Mouse (Mus musculus) hindbrain, embryonic 14.5 days (tissue): ENCODE results near the gene Surf6. TPM values are rescaled to one million over a fixed set of nuclear protein-coding genes. Genes with fewer than 3 reads are reported as not detected.

ENCODE experiments used
- ATAC-seq: fragments of 200-750 bp; cut with Nextera tagmentation; 2 replicates; pipeline ENCODE4 v1.8.0; 2017; ENCODE audit warnings: moderate number of reproducible peaks, mild to moderate bottlenecking, moderate TSS enrichment, moderate library complexity; ENCODE audit not compliant: low FRiP score
- DNase-seq: peaks from one replicate; pipeline ENCODE4 v3.0.0-alpha.2; 2015; ENCODE audit warnings: low spot score
- H3K27ac ChIP-seq: fragments of 300-500 bp; sonication (generic); 2 replicates; pipeline ENCODE4 v1.5.1; 2014; ENCODE audit warnings: mild to moderate bottlenecking, moderate library complexity
- H3K27me3 ChIP-seq: fragments of 300-500 bp; sonication (generic); 2 replicates; pipeline ENCODE4 v1.6.1; 2014; ENCODE audit warnings: mild to moderate bottlenecking, low read length, mixed read lengths; ENCODE audit not compliant: control insufficient read depth, insufficient read depth
- H3K36me3 ChIP-seq: fragments of 300-500 bp; sonication (generic); replicated peaks from 2 replicates; pipeline ENCODE4 v1.6.1; 2014; ENCODE audit not compliant: control insufficient read depth, insufficient read depth
- H3K4me1 ChIP-seq: fragments of 300-500 bp; sonication (generic); replicated peaks from 2 replicates; pipeline ENCODE4 v1.6.1; 2014; ENCODE audit warnings: antibody characterized with exemption, low read length, mixed read lengths; ENCODE audit not compliant: control insufficient read depth, insufficient read depth
- H3K4me2 ChIP-seq: fragments of 300-500 bp; sonication (generic); replicated peaks from 2 replicates; pipeline ENCODE4 v1.6.1; 2014; ENCODE audit warnings: mild to moderate bottlenecking, moderate library complexity
- H3K4me3 ChIP-seq: fragments of 300-500 bp; sonication (generic); replicated peaks from 2 replicates; pipeline ENCODE4 v1.5.1; 2014; ENCODE audit warnings: mild to moderate bottlenecking, low read length
- H3K9ac ChIP-seq: fragments of 300-500 bp; sonication (generic); 2 replicates; pipeline ENCODE4 v1.6.1; 2014
- H3K9me3 ChIP-seq: fragments of 300-500 bp; sonication (generic); 2 replicates; pipeline ENCODE4 v1.6.1; 2016; ENCODE audit warnings: low read length; ENCODE audit not compliant: control insufficient read depth
- WGBS: fragments of 180-500 bp; shearing (Covaris S2); extraction: QIAGEN DNeasy Blood & Tissue Kit; methylation state at CpG from one replicate; pipeline ENCODE4 v1.1.7; 2014; 5-methylcytosine and 5-hydroxymethylcytosine counted together
- polyA plus RNA-seq: library from polyadenylated mRNA; unstranded; fragments of >200 nt; fragmentation: Nextera tagmentation; extraction: Ambion mirVana; gene quantifications from 2 replicates; pipeline ENCODE4 v1.2.1, GENCODE M21; 2014

Surf6 gene
- polyA plus RNA-seq, 1 experiment from 2014 or later: 15.9 TPM

- Histone ChIP-seq H3K4me2 (no peak overlapping the region), H3K4me1 (peaks cover 35% of the 10 kb centered on the region), H3K4me3 (no peak overlapping the region), H3K36me3 (peaks cover 51% of the 10 kb centered on the region), H3K9me3 (no peaks in the 10 kb centered on the region), H3K9ac (no peak overlapping the region), H3K27ac (no peak overlapping the region), H3K27me3 (no peaks in the 10 kb centered on the region)
- WGBS: 64% methylated on average over 8 of the region's 8 CpGs
- ATAC-seq: no peak
- no peak for DNase-seq
Observed at GRCm38 (mm10) chr2:26914148-26914941, 11.7 kb upstream of the Surf6 start.

- no peaks in the 10 kb centered on the region for H3K27me3 ChIP-seq
- H3K27ac ChIP-seq: no peak overlapping the region
- 90% methylated on average over 17 of the region's 17 CpGs for WGBS
- H3K4me1 ChIP-seq: peaks cover 43% of the 10 kb centered on the region
- peaks cover 45% of the 10 kb centered on the region for H3K36me3 ChIP-seq
- H3K4me2 ChIP-seq: no peak overlapping the region
- DNase-seq (no peak), ATAC-seq (no peak)
- no peak overlapping the region for H3K9ac ChIP-seq
- H3K9me3 ChIP-seq: no peaks in the 10 kb centered on the region
- no peak overlapping the region for H3K4me3 ChIP-seq
Observed at GRCm38 (mm10) chr2:26913416-26914147, 10.9 kb upstream of the Surf6 start.

- Histone ChIP-seq H3K36me3 (peaks cover 48% of the 10 kb centered on the region), H3K9ac (peak overlapping the region; percentile 91), H3K4me2 (peak overlapping the region; percentile 100), H3K4me3 (peak overlapping the region; percentile 78), H3K4me1 (peaks cover 46% of the 10 kb centered on the region), H3K27me3 (no peaks in the 10 kb centered on the region), H3K27ac (no peak overlapping the region), H3K9me3 (no peaks in the 10 kb centered on the region)
- DNase-seq (no peak), ATAC-seq (no peak)
- 72% methylated on average over 5 of the region's 5 CpGs for WGBS
Observed at GRCm38 (mm10) chr2:26912253-26912770, 9.6 kb upstream of the Surf6 start.

GRCm38 (mm10) chr2:26910994-26911765 lies 8.5 kb upstream of the Surf6 start:
- WGBS: 2% methylated on average over 33 of the region's 37 CpGs
- Histone ChIP-seq H3K9ac (peak overlapping the region; percentile 91), H3K4me2 (peak overlapping the region; percentile 100), H3K36me3 (peaks cover 59% of the 10 kb centered on the region), H3K27me3 (no peaks in the 10 kb centered on the region), H3K27ac (peak overlapping the region; percentile 91), H3K9me3 (no peaks in the 10 kb centered on the region), H3K4me3 (peak overlapping the region; percentile 78), H3K4me1 (peaks cover 39% of the 10 kb centered on the region)
- ATAC-seq (peak; percentile 51), DNase-seq (peak; percentile 72)

- Histone ChIP-seq H3K9ac (peak within 1 kb of the TSS; percentile 91), H3K4me1 (peaks cover 35% of the 10 kb centered on the region), H3K4me2 (peak within 1 kb of the TSS; percentile 100), H3K4me3 (peak within 1 kb of the TSS; percentile 78), H3K27ac (peak within 1 kb of the TSS; percentile 91), H3K9me3 (no peaks in the 10 kb centered on the region), H3K27me3 (no peaks in the 10 kb centered on the region), H3K36me3 (peaks cover 67% of the 10 kb centered on the region)
- under 1% methylated on average over 69 of the region's 74 CpGs for WGBS
- ATAC-seq: peak; percentile 91
- peak; percentile 100 for DNase-seq
Observed at GRCm38 (mm10) chr2:26910124-26910993, 7.7 kb upstream of the Surf6 start, which contains the start of the genes Med22 and Rpl7a. Gene Med22, minus strand, starts transcription at chr2:26910677. Gene Rpl7a, plus strand, starts transcription at chr2:26910764.

GRCm38 (mm10) chr2:26909387-26909784 lies 6.7 kb upstream of the Surf6 start:
- no peak overlapping the region for H3K27ac ChIP-seq
- no peak for ATAC-seq

GRCm38 (mm10) chr2:26908710-26909386 lies 6.2 kb upstream of the Surf6 start:
- ATAC-seq (no peak), DNase-seq (no peak)
- peak overlapping the region; percentile 84 for H3K9ac ChIP-seq
- no peaks in the 10 kb centered on the region for H3K9me3 ChIP-seq
- WGBS: 90% methylated on average over 18 of the region's 18 CpGs
- H3K4me2 ChIP-seq: peak overlapping the region; percentile 78
- H3K36me3 ChIP-seq: peaks cover 67% of the 10 kb centered on the region
- no peak overlapping the region for H3K27ac ChIP-seq
- peaks cover 33% of the 10 kb centered on the region for H3K4me1 ChIP-seq
- H3K27me3 ChIP-seq: no peaks in the 10 kb centered on the region
- peak overlapping the region; percentile 78 for H3K4me3 ChIP-seq

More at GRCm38 (mm10) chr2:26909387-26909784, 6.7 kb upstream of the Surf6 start:
- peak overlapping the region; percentile 84 for H3K9ac ChIP-seq
- peak overlapping the region; percentile 78 for H3K4me3 ChIP-seq
- no peak for DNase-seq
- peak overlapping the region; percentile 78 for H3K4me2 ChIP-seq
- H3K9me3 ChIP-seq: no peaks in the 10 kb centered on the region
- peaks cover 72% of the 10 kb centered on the region for H3K36me3 ChIP-seq
- no peaks in the 10 kb centered on the region for H3K27me3 ChIP-seq
- H3K4me1 ChIP-seq: peaks cover 31% of the 10 kb centered on the region

- H3K4me1 ChIP-seq: peaks cover 38% of the 10 kb centered on the region
- no peaks in the 10 kb centered on the region for H3K9me3 ChIP-seq
- no peak for ATAC-seq
- H3K4me2 ChIP-seq: no peak overlapping the region
- WGBS: 62% methylated on average over 4 of the region's 4 CpGs
- H3K4me3 ChIP-seq: no peak overlapping the region
- DNase-seq: no peak
- H3K27me3 ChIP-seq: no peaks in the 10 kb centered on the region
- H3K27ac ChIP-seq: no peak overlapping the region
- H3K36me3 ChIP-seq: peaks cover 50% of the 10 kb centered on the region
- no peak overlapping the region for H3K9ac ChIP-seq
Observed at GRCm38 (mm10) chr2:26907109-26907508, 4.4 kb upstream of the Surf6 start.
